In genomic region chr8:85700101-85700750, GRCm38 (mm10) we compare ENCODE assay signal across 8 mouse cellular contexts. TPM values are rescaled to one million over a fixed set of nuclear protein-coding genes. Genes with fewer than 3 reads are reported as not detected.
DNase-seq lines count a peak whose midpoint lies in the region.

No protein-coding gene starts in this region.

- peak overlapping the region; percentile 90 for H3K4me3 ChIP-seq in megakaryocyte, embryonic 14.5 days (replicated peaks)

- H3K36me3 ChIP-seq in megakaryocyte, embryonic 14.5 days (replicated peaks; ENCODE audit: low read length): no peaks in the 10 kb centered on the region

- H3K4me1 ChIP-seq in megakaryocyte, embryonic 14.5 days: peaks cover 22% of the 10 kb centered on the region

- H3K9me3 ChIP-seq in megakaryocyte, embryonic 14.5 days: no peaks in the 10 kb centered on the region

- DNase-seq in adrenal gland, adult (ENCODE audit: inconsistent age in 2 of 2, low spot score in 1 of 2): peak; percentile 71 to 85
- peak; percentile 91 for DNase-seq in cerebellum, postnatal 10 days
- DNase-seq in frontal cortex, postnatal 10 days (ENCODE audit: low spot score in 2 of 2): peak; percentile 8 to 70
- peak; percentile 46 for DNase-seq in hindlimb bud, embryonic 11.5 days (ENCODE audit: extremely low spot score, low read depth, low spot score)
- peak; percentile 11 to 23 for DNase-seq in left cerebral cortex, adult 8-10 months (ENCODE audit: low spot score in 2 of 2)
- peak; percentile 67 for DNase-seq in right cerebral cortex, postnatal 25 days
- no peak for DNase-seq in MN1 (ENCODE audit: low spot score)

- H3K27me3 ChIP-seq in megakaryocyte, embryonic 14.5 days (replicated peaks): peaks cover 24% of the 10 kb centered on the region

RNA-seq across cellular contexts. Expression of gene Neto2, which starts 0.5 kb away (rescaled TPM):
- 10 to 100 TPM; 57.4 to 73.8 (median 60.2) TPM for total RNA-seq in left cerebral cortex, adult 8-10 months (2022)
- 0.09 TPM in 1 of 2 replicates, not detected in the other for polyA plus RNA-seq in megakaryocyte, embryonic 14.5 days (2012; ENCODE audit: insufficient read depth, low replicate concordance)
